Mouse (Mus musculus) thymus, adult 2 months (tissue): Measurements from ENCODE around the gene Snx9. TPM values are rescaled to one million over a fixed set of nuclear protein-coding genes. Genes with fewer than 3 reads are reported as not detected.

ENCODE experiments used
- DNase-seq: peaks from one replicate; pipeline ENCODE4 v3.0.0; 2021
- H3K27ac ChIP-seq: fragments of 200-500 bp; 2 replicates; pipeline ENCODE4 v1.5.1; 2012; ENCODE audit warnings: low read length, control low read depth; ENCODE audit not compliant: control insufficient read depth, insufficient read depth
- H3K27me3 ChIP-seq: fragments of 200-500 bp; 2 replicates; pipeline ENCODE4 v1.6.1; 2012; ENCODE audit warnings: mild to moderate bottlenecking, low read length, moderate library complexity, mixed read lengths; ENCODE audit not compliant: control insufficient read depth, insufficient read depth
- H3K36me3 ChIP-seq: fragments of 200-500 bp; 2 replicates; pipeline ENCODE4 v1.6.1; 2012; ENCODE audit warnings: mild to moderate bottlenecking, low read length, moderate library complexity; ENCODE audit not compliant: control insufficient read depth, insufficient read depth
- H3K4me1 ChIP-seq: fragments of 200-500 bp; replicated peaks from 2 replicates; pipeline ENCODE4 v1.6.1; 2012; ENCODE audit warnings: low read length; ENCODE audit not compliant: control insufficient read depth, insufficient read depth
- H3K4me3 ChIP-seq: fragments of 200-500 bp; 2 replicates; pipeline ENCODE4 v1.5.1; 2012; ENCODE audit warnings: mild to moderate bottlenecking, low read length, control low read depth, moderate library complexity; ENCODE audit not compliant: control insufficient read depth, insufficient read depth
- CTCF ChIP-seq: fragments of 200-500 bp; IDR thresholded peaks from 2 replicates; pipeline ENCODE4 v1.5.1; 2012; ENCODE audit warnings: mild to moderate bottlenecking, control low read depth, low read length, moderate library complexity, borderline replicate concordance; ENCODE audit not compliant: control insufficient read depth, poor library complexity, insufficient read depth; ENCODE audit errors: extremely low read depth
- POLR2A ChIP-seq: fragments of 200-500 bp; IDR thresholded peaks from 2 replicates; pipeline ENCODE4 v1.6.1; 2012; ENCODE audit warnings: mild to moderate bottlenecking, low read length, control low read depth, moderate library complexity; ENCODE audit not compliant: control insufficient read depth, poor library complexity, insufficient read depth; ENCODE audit errors: extremely low read depth
- WGBS: fragments of 180-500 bp; shearing (Covaris S2); methylation state at CpG from one replicate; pipeline ENCODE4 v1.1.7; 2018; 5-methylcytosine and 5-hydroxymethylcytosine counted together
- polyA plus RNA-seq: library from polyadenylated mRNA; depleted of rRNA; stranded (reverse); fragments of >200 nt; gene quantifications from 2 replicates; pipeline ENCODE4 v1.2.3, GENCODE M21; 2012

The Snx9 gene
- polyA plus RNA-seq, 1 experiment: 12.5 TPM

- DNase-seq: no peak
- WGBS: 93% methylated on average over 8 of the region's 8 CpGs
- no peaks in the 10 kb centered on the region for H3K4me1 ChIP-seq
- no peak for TF ChIP-seq CTCF
- TF ChIP-seq POLR2A: no peak
- H3K27ac ChIP-seq: no peak overlapping the region
- no peak overlapping the region for H3K4me3 ChIP-seq
- no peaks in the 10 kb centered on the region; the same call in 1 of the 2 replicates for H3K27me3 ChIP-seq
- no peaks in the 10 kb centered on the region for H3K36me3 ChIP-seq
These were observed 5.0 kb downstream of the Snx9 start for GRCm38 (mm10) chr17:5846101-5846500.

- no peak overlapping the region for H3K27ac ChIP-seq
- no peak overlapping the region for H3K4me3 ChIP-seq
- DNase-seq: no peak
- peaks cover 3% of the 10 kb centered on the region; the same call in 1 of the 2 replicates for H3K4me1 ChIP-seq
- H3K36me3 ChIP-seq: no peaks in the 10 kb centered on the region
- no peak for TF ChIP-seq CTCF
- no peak for TF ChIP-seq POLR2A
- H3K27me3 ChIP-seq: no peaks in the 10 kb centered on the region
- 89% methylated on average over 10 of the region's 10 CpGs for WGBS
These were observed 7.7 kb downstream of the Snx9 start for GRCm38 (mm10) chr17:5848706-5849415.

- Histone ChIP-seq H3K27me3 (no peaks in the 10 kb centered on the region), H3K36me3 (no peaks in the 10 kb centered on the region), H3K4me1 (peaks cover 3% of the 10 kb centered on the region; the same call in 1 of the 2 replicates), H3K4me3 (no peak overlapping the region), H3K27ac (no peak overlapping the region)
- DNase-seq: no peak
- no peak for TF ChIP-seq POLR2A
- WGBS: 68% methylated on average over 18 of the region's 18 CpGs
These were observed 8.3 kb downstream of the Snx9 start for GRCm38 (mm10) chr17:5849421-5849910.

- H3K4me3 ChIP-seq: no peak overlapping the region
- DNase-seq: no peak
- no peak overlapping the region for H3K27ac ChIP-seq
- WGBS: 98% methylated on average over 3 of the region's 3 CpGs
- H3K27me3 ChIP-seq: no peaks in the 10 kb centered on the region
- TF ChIP-seq POLR2A (no peak), CTCF (no peak)
- no peaks in the 10 kb centered on the region for H3K36me3 ChIP-seq
- H3K4me1 ChIP-seq: peaks cover 3% of the 10 kb centered on the region; the same call in 1 of the 2 replicates
These were observed 8.9 kb downstream of the Snx9 start for GRCm38 (mm10) chr17:5850031-5850430.

GRCm38 (mm10) chr17:5850476-5850875 lies 9.3 kb downstream of the Snx9 start:
- no peak overlapping the region for H3K27ac ChIP-seq
- no peak overlapping the region for H3K4me3 ChIP-seq
- 95% methylated on average over 3 of the region's 3 CpGs for WGBS
- no peaks in the 10 kb centered on the region for H3K36me3 ChIP-seq
- TF ChIP-seq CTCF (no peak), POLR2A (no peak)
- peaks cover 3% of the 10 kb centered on the region; the same call in 1 of the 2 replicates for H3K4me1 ChIP-seq
- no peak for DNase-seq
- no peaks in the 10 kb centered on the region for H3K27me3 ChIP-seq

GRCm38 (mm10) chr17:5853936-5854335 lies 12.8 kb downstream of the Snx9 start:
- 96% methylated on average over 13 of the region's 13 CpGs for WGBS
- Histone ChIP-seq H3K27me3 (no peaks in the 10 kb centered on the region), H3K4me1 (peaks cover 3% of the 10 kb centered on the region; the same call in 1 of the 2 replicates), H3K27ac (no peak overlapping the region), H3K36me3 (no peaks in the 10 kb centered on the region), H3K4me3 (no peak overlapping the region)
- no peak for DNase-seq
- TF ChIP-seq POLR2A (no peak), CTCF (no peak)

- no peaks in the 10 kb centered on the region for H3K27me3 ChIP-seq
- TF ChIP-seq CTCF: no peak
- TF ChIP-seq POLR2A: no peak
- no peak overlapping the region for H3K27ac ChIP-seq
- no peaks in the 10 kb centered on the region for H3K36me3 ChIP-seq
- no peak for DNase-seq
- H3K4me1 ChIP-seq: peaks cover 3% of the 10 kb centered on the region; the same call in 1 of the 2 replicates
- no peak overlapping the region for H3K4me3 ChIP-seq
These were observed 14.4 kb downstream of the Snx9 start for GRCm38 (mm10) chr17:5855560-5855959.
